Mouse (Mus musculus) kidney, embryonic 15.5 days (tissue): ENCODE measurements at regions not wholly inside any gene's neighbourhood (a gene's known extent, or its start where the extent isn't known, plus 50 kb on each side); places are given as distances from the start of the nearest gene placed in this dataset.
"Not testable (repeated sequence)": the region's sequence is repeated elsewhere in the genome, so short reads cannot be mapped to it uniquely, and the experiment has no call there.

Experiments used
- ATAC-seq: fragments of 200-750 bp; cut with Nextera tagmentation; replicated peaks from 2 replicates; pipeline ENCODE4 v1.8.0; 2017; ENCODE audit warnings: moderate TSS enrichment; ENCODE audit not compliant: low FRiP score
- H3K27ac ChIP-seq: fragments of 300-500 bp; sonication (generic); 2 replicates; pipeline ENCODE4 v1.5.1; 2015; ENCODE audit warnings: mild to moderate bottlenecking, inconsistent platforms
- H3K27me3 ChIP-seq: fragments of 300-500 bp; sonication (generic); 2 replicates; pipeline ENCODE4 v1.6.1; 2015; ENCODE audit warnings: inconsistent platforms
- H3K36me3 ChIP-seq: fragments of 300-500 bp; sonication (generic); 2 replicates; pipeline ENCODE4 v1.6.1; 2015; ENCODE audit warnings: inconsistent platforms
- H3K4me1 ChIP-seq: fragments of 300-500 bp; sonication (generic); 2 replicates; pipeline ENCODE4 v1.6.1; 2015; ENCODE audit warnings: inconsistent platforms
- H3K4me2 ChIP-seq: fragments of 300-500 bp; sonication (generic); 2 replicates; pipeline ENCODE4 v1.6.1; 2015; ENCODE audit warnings: moderate library complexity, mild to moderate bottlenecking, inconsistent platforms
- H3K4me3 ChIP-seq: fragments of 300-500 bp; sonication (generic); replicated peaks from 2 replicates; pipeline ENCODE4 v1.5.1; 2015; ENCODE audit warnings: mild to moderate bottlenecking, inconsistent platforms
- H3K9ac ChIP-seq: fragments of 300-500 bp; sonication (generic); 2 replicates; pipeline ENCODE4 v1.6.1; 2015; ENCODE audit warnings: mild to moderate bottlenecking, inconsistent platforms
- H3K9me3 ChIP-seq: fragments of 300-500 bp; sonication (generic); replicated peaks from 2 replicates; pipeline ENCODE4 v1.6.1; 2016; ENCODE audit warnings: inconsistent platforms
- WGBS: fragments of 180-500 bp; shearing (Covaris S2); methylation state at CpG from one replicate; pipeline ENCODE4 v1.1.7; 2015; ENCODE audit warnings: mixed read lengths; 5-methylcytosine and 5-hydroxymethylcytosine counted together

DNA sequence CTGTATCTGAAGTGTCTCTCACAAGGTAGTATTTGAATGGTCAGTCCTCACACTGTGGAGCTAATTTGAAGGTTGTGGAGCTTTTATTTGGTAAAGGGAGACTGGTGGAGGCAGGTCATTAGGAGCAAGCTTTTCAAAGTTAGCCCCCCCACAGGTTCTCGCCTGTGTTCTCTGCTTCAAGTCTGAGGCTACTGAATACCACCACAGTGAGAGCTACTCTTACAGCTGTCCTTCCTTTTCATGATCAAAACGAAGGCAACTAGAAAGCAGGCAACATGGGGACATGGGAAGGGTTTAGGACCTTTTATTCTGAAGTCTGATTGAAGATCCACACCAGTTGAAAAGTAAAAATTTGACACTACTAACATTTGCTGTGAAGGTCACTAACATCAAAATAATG is 645.2 kb upstream of the Pou3f2 start:
- no peak overlapping the region for H3K9ac ChIP-seq
- no peaks in the 10 kb centered on the region for H3K36me3 ChIP-seq
- 41% methylated on average over 2 of the region's 2 CpGs for WGBS
- H3K27ac ChIP-seq, result no peak overlapping the region
- no peaks in the 10 kb centered on the region for H3K9me3 ChIP-seq
- no peaks in the 10 kb centered on the region for H3K27me3 ChIP-seq
- H3K4me2 ChIP-seq, result no peak overlapping the region
- H3K4me3 ChIP-seq, result no peak overlapping the region
- no peak for ATAC-seq
- H3K4me1 ChIP-seq, result no peaks in the 10 kb centered on the region

DNA sequence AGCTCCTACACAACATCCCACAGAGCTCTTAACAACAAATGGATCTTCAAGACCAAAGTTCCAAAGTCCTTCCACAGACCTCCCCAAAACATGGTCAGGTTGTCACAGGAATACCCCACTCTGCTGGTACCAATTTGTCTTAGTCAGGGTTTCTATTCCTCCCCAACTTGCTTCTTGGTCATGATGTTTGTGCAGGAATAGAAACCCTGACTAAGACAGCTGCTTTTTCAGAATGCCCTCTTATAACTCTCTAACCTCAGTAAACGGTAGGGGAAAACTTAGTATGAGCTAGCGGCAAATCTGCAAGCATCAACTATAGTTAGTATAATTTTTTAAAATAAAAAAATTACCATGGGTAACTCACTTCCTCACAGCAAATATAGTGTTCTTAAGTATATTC is 613.3 kb upstream of the Pou3f2 start:
- not testable (repeated sequence) for H3K4me2 ChIP-seq, H3K4me3 ChIP-seq, H3K4me1 ChIP-seq, H3K36me3 ChIP-seq, H3K9ac ChIP-seq, H3K9me3 ChIP-seq, ATAC-seq, H3K27ac ChIP-seq, H3K27me3 ChIP-seq
- WGBS, result 91% methylated on average over 2 of the region's 2 CpGs

DNA sequence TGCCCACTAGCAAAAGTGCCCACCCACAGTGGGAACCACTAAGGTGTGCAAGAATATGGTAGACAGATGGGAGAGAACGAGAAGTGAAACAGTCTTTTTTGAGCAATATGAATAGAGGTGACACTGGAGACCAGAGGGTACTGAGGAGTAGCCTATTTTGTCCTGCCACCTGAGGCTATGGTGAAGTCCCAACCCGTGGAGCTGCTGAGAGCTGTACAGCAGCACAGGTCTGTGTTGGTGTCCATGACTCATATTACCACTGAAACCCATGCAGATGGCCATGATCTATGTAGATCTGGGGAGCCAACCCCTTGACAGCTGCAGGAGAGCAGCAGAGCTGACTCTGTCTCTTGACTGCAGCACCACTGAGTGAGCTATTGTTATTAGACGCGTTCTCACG is 591.4 kb upstream of the Pou3f2 start:
- Histone ChIP-seq H3K4me3 (no peak overlapping the region), H3K4me2 (no peak overlapping the region), H3K36me3 (no peaks in the 10 kb centered on the region), H3K9ac (no peak overlapping the region), H3K27ac (no peak overlapping the region), H3K27me3 (no peaks in the 10 kb centered on the region), H3K4me1 (no peaks in the 10 kb centered on the region), H3K9me3 (no peaks in the 10 kb centered on the region)
- WGBS, result 88% methylated on average over 5 of the region's 5 CpGs
- no peak for ATAC-seq

DNA sequence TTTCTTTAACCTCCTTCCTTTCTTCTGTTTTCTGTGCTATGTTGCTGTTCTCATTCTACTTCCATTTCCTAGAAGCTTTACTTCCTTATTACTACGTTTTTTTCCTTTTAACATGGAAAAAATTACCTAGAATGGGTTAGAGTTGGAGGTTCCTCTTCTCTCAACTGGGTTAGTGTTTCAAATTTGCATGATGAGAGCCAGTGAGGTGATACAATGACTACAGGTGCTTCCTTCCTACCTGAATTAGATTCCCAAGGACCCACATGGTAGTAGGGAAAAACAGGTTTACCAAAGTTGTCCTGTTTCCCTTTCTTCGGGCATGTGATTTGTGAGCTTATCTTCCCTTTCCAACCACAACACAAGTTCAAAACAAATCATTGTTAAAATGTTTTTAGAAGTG is 589.4 kb upstream of the Pou3f2 start:
- no peaks in the 10 kb centered on the region for H3K27me3 ChIP-seq
- no peak overlapping the region for H3K27ac ChIP-seq
- no peaks in the 10 kb centered on the region for H3K36me3 ChIP-seq
- WGBS, result 67% methylated on average over 2 of the region's 2 CpGs
- H3K4me3 ChIP-seq, result no peak overlapping the region
- H3K9ac ChIP-seq, result no peak overlapping the region
- H3K4me2 ChIP-seq, result no peak overlapping the region
- no peaks in the 10 kb centered on the region for H3K9me3 ChIP-seq
- H3K4me1 ChIP-seq, result no peaks in the 10 kb centered on the region
- no peak for ATAC-seq

DNA sequence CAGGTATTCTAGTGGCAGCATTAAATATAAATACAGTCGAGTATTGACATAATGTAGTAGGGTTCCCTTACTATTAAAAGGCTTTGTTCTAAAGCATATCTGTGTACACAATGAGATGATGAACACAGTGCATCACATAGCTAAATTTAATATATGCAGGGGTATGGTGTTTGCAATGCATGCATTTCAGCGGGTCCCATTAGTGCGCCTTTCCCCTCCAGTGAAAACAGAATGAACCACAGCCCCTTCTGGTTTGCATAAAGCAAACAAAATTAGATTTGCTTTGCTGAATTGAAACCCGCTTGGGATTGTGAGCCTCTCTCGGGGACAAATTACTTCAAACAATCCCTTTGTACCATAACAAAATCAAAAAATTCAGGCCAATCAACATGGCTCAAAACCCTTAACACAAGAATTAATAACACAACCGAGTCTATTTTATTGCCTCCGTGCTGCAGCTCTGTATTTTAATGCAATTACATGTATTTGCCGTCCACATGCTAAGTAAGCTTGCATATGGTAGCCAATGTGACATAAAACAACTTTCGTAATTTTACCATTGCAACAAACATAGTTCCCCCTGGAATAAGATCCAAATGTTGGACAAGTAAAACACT is 562.6 kb upstream of the Pou3f2 start:
- H3K27me3 ChIP-seq, result no peaks in the 10 kb centered on the region
- no peaks in the 10 kb centered on the region for H3K9me3 ChIP-seq
- H3K4me1 ChIP-seq, result no peaks in the 10 kb centered on the region
- no peak overlapping the region for H3K4me2 ChIP-seq
- WGBS, result 84% methylated on average over 9 of the region's 9 CpGs
- ATAC-seq, result no peak
- H3K4me3 ChIP-seq, result no peak overlapping the region
- no peaks in the 10 kb centered on the region for H3K36me3 ChIP-seq
- H3K27ac ChIP-seq, result no peak overlapping the region
- H3K9ac ChIP-seq, result no peak overlapping the region

DNA sequence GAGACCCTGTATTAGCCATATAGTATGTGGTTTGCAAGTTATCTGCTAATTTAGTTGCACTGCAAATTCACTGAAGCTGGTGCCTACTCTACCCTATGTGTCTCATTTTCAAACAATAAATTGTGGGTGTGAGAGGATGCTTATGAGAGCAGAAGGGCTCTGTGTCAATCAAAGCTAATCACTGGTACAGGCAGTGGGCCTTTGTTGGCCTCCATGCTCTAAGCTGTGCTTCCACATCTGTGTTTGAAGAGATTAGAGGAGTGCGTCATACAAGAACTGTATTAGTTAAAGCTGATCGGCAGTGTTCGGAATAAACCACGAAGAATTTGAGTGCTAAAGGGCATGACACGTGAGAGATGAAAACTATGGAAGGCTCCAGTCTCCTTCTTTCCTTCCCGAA is 549.6 kb upstream of the Pou3f2 start:
- Histone ChIP-seq H3K4me1 (no peaks in the 10 kb centered on the region), H3K4me2 (no peak overlapping the region), H3K27me3 (no peaks in the 10 kb centered on the region), H3K9ac (no peak overlapping the region), H3K36me3 (no peaks in the 10 kb centered on the region), H3K4me3 (no peak overlapping the region), H3K9me3 (no peaks in the 10 kb centered on the region), H3K27ac (no peak overlapping the region)
- 76% methylated on average over 6 of the region's 6 CpGs for WGBS
- ATAC-seq, result no peak

DNA sequence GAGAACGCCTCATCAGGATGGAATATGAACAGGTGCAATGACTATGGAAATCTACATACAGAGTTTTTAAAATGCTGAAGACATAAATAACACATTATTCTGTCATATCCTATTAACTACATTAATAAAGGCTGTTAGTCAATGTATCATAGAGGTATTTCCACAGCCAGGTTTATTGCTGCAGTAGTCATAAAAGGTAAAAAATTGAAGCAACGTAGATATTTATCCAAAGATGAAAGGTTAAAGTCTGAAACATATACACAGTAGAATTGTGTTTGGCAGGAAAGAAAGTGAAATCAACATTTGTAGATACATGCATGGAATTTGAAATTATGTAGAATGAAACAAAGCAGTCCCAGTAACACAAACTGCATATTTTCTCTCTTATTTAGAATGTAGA is 543.1 kb upstream of the Pou3f2 start:
- no peak for ATAC-seq
- H3K36me3 ChIP-seq, result no peaks in the 10 kb centered on the region
- no peak overlapping the region for H3K27ac ChIP-seq
- H3K4me3 ChIP-seq, result no peak overlapping the region
- no peaks in the 10 kb centered on the region for H3K4me1 ChIP-seq
- no peak overlapping the region for H3K9ac ChIP-seq
- no peaks in the 10 kb centered on the region for H3K27me3 ChIP-seq
- H3K9me3 ChIP-seq, result no peaks in the 10 kb centered on the region
- H3K4me2 ChIP-seq, result no peak overlapping the region
- 90% methylated on average over 2 of the region's 2 CpGs for WGBS

DNA sequence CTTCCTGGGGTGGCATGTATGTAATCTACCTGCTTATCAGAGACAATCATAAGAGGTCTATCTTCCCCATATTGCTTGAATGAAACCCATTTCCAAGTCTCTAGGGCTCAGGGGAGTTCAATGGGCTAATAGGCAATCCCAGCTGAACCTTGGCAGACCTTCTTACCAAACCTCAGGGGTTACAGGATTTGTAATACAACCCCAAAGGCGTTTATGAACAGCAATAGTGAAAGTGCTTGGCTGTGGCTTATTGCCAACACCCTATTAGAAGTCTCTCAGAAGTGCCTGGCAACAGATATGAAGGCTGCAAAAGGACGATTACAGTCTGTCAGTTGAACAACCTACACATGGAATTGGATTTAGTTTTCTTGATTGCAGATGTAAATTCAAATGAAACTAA is 534.0 kb upstream of the Pou3f2 start:
- Histone ChIP-seq H3K27me3 (no peaks in the 10 kb centered on the region), H3K36me3 (no peaks in the 10 kb centered on the region), H3K9ac (no peak overlapping the region), H3K27ac (no peak overlapping the region), H3K9me3 (no peaks in the 10 kb centered on the region), H3K4me2 (no peak overlapping the region), H3K4me1 (no peaks in the 10 kb centered on the region), H3K4me3 (no peak overlapping the region)
- WGBS, result 55% methylated on average over 2 of the region's 2 CpGs
- ATAC-seq, result no peak

DNA sequence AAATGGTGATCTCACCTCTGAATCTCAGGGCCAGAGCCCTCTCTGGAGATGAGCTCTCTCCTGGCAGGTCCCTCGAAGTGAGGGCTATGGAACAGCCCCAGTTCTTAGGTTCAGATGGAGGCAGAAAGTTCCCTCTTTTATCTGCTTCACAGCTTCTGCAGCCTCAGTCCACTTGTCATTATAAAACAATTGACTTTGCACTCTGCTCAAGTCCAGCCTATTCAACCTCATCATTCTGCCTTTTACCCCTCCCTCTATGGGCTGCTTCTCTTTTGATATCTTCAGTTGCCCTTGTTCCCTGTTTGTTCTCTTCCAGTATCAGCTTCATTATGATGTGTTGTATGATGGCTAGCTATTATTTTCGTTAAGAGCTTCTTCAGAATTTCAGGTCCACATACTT is 522.2 kb upstream of the Pou3f2 start:
- H3K4me2 ChIP-seq, result no peak overlapping the region
- H3K4me1 ChIP-seq, result no peaks in the 10 kb centered on the region
- no peaks in the 10 kb centered on the region for H3K27me3 ChIP-seq
- H3K36me3 ChIP-seq, result no peaks in the 10 kb centered on the region
- no peak overlapping the region for H3K4me3 ChIP-seq
- WGBS, result 53% methylated on average over 2 of the region's 2 CpGs
- H3K9me3 ChIP-seq, result no peaks in the 10 kb centered on the region
- no peak overlapping the region for H3K27ac ChIP-seq
- no peak overlapping the region for H3K9ac ChIP-seq
- ATAC-seq, result no peak

DNA sequence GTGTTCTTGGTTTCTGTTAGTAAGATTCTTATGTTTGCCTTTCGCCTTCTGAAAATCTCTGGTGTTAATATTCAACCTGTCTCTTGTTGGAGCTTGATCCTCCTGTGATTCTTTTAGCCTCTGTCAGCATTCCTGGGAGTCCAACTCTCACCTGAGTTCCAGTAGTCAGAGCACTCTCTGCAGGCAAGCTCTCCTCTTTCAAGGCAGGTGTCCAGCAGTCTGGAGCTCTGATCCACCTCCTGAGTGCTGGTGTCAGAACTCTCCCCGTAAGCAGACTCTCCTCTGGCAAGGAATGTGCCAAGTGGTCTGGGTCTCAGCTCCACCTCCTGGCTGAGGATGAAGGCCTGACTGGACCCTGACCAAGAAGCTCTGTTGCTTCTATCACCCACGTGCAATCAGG is 521.0 kb upstream of the Pou3f2 start:
- ATAC-seq, H3K9ac ChIP-seq: not testable (repeated sequence)
- 75% methylated on average over 3 of the region's 3 CpGs for WGBS

DNA sequence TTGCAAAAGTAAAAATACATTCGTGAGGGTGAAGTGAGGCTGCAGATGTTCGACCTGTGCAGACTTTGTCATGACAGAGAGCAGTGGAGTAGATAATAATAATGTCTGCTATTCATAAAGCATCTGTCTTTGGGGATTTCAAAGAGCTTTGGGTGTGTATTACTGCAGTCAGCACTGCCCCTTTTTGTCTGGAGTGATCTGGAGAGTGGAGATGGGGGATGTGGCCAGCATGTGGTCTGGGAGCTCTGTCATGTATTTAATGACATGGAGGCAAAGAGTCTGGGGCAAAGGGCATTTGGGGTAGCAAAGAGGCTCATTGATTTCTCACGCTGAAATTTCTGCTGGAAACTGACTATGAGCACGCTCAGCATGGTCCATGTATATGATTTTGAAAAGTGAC is 510.8 kb upstream of the Pou3f2 start:
- WGBS, result 46% methylated on average over 4 of the region's 4 CpGs
- Histone ChIP-seq H3K27ac (no peak overlapping the region), H3K9me3 (no peaks in the 10 kb centered on the region), H3K27me3 (no peaks in the 10 kb centered on the region), H3K4me1 (no peaks in the 10 kb centered on the region), H3K4me2 (no peak overlapping the region), H3K36me3 (no peaks in the 10 kb centered on the region), H3K9ac (no peak overlapping the region), H3K4me3 (no peak overlapping the region)
- ATAC-seq, result no peak

More for the DNA sequence above, 521.0 kb upstream of the Pou3f2 start:
- H3K9me3 ChIP-seq, H3K4me1 ChIP-seq, H3K4me2 ChIP-seq, H3K4me3 ChIP-seq, H3K36me3 ChIP-seq, H3K27ac ChIP-seq, H3K27me3 ChIP-seq: not testable (repeated sequence)

DNA sequence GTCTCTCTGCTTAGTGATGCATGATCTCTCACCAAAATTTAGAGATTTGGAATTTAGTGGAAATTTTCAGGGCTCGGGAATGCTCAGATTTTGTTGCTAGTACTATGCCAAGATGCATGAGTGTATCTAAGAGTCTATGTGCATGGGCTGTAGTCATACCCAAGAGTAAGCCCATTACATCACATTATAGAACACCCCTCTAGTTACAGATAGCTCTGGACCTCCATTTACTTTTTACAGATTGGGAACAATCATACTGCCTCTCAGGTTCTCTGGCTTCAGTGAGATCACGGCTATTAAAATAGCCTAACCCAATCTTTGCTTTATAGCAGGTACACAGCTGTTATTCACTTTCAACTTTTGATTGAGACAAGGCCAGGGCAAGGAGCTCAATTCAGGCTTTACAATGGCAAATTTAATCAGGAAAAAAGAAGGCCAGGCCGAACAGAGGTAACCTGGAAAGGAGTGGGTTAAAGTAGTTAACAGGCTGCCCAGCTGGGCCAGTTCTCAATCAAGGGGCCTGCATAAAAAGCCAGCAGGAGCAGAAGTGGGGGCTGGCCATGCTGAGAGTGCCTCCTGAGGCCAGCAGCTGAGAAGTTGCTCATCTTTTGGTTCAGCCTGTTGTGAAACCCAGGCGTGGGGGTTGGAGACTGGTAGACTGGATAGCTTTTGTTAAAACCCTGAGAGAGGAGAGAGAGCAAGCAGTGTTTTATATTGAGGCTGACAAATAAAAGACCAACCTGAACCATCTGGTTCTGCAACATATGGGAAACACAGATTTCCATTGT is 509.2 kb upstream of the Pou3f2 start:
- WGBS, result 40% methylated on average over 4 of the region's 4 CpGs
- Histone ChIP-seq H3K9ac (no peak overlapping the region), H3K36me3 (no peaks in the 10 kb centered on the region), H3K27ac (no peak overlapping the region), H3K9me3 (no peaks in the 10 kb centered on the region), H3K4me1 (no peaks in the 10 kb centered on the region), H3K4me3 (no peak overlapping the region), H3K4me2 (no peak overlapping the region), H3K27me3 (no peaks in the 10 kb centered on the region)
- no peak for ATAC-seq
